Mouse (Mus musculus) neural tube, embryonic 14.5 days (tissue): ENCODE data around the gene Kcnd3. TPM values are rescaled to one million over a fixed set of nuclear protein-coding genes. Genes with fewer than 3 reads are reported as not detected.

Source experiments
- polyA plus RNA-seq: library from polyadenylated mRNA; unstranded; fragments of >200 nt; fragmentation: Nextera tagmentation; extraction: Ambion mirVana; gene quantifications from 2 replicates; pipeline ENCODE4 v1.2.1, GENCODE M21; 2014

The Kcnd3 gene
- polyA plus RNA-seq, 1 experiment from 2014 or later: 11.6 TPM

Other genes with a start within 250 kb of the Kcnd3 start
- gene Ddx20, start 235.2 kb downstream of the Kcnd3 start, polyA plus RNA-seq: 22.2 and 25.7 TPM in 2 replicates